Mouse (Mus musculus) kidney, postnatal 14 days (tissue): ENCODE data around the gene Prdx1.
"Not testable (repeated sequence)": the region's sequence is repeated elsewhere in the genome, so short reads cannot be mapped to it uniquely, and the experiment has no call there.

Experiments
- DNase-seq: peaks from one replicate; pipeline ENCODE4 v3.0.0; 2022; ENCODE audit warnings: mixed read lengths

Prdx1 gene

DNA sequence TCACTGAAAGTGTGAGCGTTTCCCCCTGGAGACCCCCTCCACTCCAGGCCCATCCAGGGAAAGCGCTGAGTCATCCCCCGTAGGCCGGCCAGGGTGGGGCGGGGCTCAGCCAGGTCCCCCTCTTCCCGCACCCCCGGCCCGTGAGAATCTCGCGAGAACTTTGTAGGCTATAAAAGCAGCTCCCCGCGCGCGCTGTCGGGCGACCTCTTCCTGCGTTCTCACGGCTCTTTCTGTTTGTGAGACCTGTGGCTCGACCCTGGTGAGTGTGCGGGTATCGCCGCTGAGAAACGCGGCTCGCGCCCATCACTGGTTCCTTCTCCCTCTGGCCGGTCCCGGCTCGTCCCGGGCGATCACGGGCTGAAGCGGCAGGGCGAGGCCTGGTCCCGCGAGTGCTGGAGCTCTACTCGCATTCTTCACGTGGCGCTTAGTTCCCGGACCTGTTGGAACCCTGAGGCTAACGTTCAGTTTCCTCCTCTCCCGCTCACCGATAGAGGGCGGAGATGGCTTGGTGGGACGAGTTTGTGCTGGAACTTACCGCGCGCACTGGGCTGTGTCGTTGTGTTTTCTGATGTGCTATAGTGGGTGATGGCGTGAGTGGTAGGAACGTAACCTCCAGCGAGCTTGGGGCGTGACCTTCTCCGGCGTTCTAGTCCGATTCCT lies at the start of gene Prdx1:
Gene Prdx1 (plus strand): TSS at position 143 of the 660 bp plus-strand sequence.
- peak; percentile 96 for DNase-seq

DNA sequence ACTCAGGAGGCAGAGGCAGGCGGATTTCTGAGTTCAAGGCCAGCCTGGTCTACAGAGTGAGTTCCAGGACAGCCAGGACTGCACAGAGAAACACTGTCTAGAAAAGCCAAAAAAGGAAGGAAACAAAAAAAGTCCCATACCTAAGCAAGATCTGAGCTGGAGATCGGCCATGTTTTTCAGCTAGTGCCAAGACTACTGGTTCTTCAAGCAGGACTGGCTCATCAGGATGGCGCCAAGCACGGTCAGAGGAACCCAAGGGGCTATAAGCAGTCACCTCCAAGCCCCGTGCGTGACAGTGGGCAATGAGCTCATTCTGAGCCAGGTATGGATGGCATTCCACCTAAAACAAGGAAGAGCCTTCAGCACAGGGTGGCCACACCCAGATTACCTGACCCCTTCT lies 46.5 kb upstream of the Prdx1 start:
- no peak for DNase-seq

DNA sequence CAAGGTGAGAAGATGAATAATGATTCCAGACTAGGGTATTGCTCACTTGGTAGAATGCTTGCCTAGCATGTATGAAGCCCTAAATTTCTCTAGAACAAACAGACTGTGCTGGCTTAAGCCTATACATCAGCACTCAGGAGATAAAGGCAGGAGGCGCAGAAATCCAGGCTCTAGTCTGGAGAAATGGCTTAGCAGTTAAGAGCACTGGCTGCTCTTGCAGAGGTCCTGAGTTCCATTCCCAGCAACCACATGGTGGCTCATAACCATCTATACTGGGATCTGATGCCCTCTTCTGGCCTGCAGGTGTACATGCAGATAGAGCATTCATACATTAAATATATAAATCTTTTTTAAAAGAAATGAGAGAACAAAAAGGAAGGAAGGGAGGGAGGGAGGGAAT lies 43.3 kb upstream of the Prdx1 start:
- DNase-seq: no peak

DNA sequence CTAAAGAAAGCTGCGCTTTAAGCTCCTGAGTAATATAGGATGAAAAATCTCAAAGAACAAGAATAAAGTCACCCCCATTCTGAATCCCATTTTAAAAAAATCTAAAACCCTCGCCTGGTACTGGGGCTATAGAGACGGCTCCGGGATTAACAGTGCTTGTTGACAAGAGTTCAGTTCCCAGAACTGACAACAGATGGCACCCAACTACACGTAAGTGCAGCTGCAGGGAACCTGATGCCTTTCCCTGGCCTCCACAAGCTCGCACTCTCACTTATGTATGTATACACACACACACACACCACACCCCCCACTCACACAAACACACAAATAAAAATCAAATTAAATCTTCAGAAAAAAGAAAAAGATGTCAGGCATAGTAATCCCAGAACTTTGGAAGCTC lies 41.0 kb upstream of the Prdx1 start:
- DNase-seq: peak; percentile 51

DNA sequence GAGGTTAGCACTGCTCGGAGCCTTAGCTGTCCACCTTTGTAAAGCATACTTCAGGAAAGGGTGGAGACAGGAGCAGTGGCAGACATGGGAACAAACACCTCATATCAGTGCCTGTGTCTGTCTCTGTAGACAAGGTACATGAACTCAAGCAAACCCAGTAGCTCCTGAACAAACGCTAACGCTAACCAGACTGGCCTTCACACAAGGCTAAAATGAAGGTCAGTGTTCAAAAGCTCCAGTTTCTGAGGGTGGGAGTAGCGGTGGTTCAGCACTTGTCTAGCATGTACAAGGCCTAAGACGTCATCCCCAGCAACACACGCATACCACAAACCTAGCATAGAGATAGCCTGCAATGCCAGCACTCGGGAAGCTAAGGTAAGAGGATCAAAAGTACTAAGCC lies 39.7 kb upstream of the Prdx1 start:
- DNase-seq: no peak

DNA sequence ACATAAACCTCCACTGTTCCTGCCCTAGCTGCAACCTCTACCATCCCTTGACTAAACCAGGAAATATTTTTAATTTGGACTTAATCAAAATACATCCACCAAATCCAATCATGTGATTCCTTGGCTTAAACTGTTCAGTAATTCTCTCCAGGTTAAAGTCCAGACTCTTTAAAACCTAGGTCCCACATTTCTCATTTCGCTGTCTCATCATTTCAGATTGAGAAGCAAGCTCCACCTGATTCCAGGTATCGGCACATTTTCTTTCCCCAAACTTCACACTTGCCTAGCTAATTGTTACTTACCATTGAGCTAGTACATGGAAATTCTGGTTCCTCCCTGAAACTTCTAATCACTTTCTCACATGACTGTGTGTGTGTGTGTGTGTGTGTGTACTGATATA lies 35.9 kb upstream of the Prdx1 start:
- DNase-seq: peak; percentile 29

DNA sequence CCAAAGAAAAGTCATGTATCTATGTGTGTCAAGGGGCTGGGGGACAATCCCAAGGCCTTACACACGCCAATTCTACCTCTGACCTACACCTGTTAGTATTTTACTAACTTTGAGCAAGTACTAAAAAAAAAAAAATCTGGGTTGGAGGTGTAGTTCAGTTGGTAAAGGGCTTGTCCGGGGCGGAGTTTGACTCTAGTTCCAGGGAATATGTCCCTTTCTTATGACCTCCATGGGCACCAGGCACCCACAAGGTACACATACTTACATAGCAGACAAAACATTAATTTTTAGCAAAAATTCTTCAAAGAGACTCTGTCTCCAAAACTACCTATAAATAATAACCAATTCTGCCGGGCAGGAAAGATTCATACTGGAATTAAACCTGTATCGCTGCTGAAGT lies 35.0 kb upstream of the Prdx1 start:
- DNase-seq: no peak

DNA sequence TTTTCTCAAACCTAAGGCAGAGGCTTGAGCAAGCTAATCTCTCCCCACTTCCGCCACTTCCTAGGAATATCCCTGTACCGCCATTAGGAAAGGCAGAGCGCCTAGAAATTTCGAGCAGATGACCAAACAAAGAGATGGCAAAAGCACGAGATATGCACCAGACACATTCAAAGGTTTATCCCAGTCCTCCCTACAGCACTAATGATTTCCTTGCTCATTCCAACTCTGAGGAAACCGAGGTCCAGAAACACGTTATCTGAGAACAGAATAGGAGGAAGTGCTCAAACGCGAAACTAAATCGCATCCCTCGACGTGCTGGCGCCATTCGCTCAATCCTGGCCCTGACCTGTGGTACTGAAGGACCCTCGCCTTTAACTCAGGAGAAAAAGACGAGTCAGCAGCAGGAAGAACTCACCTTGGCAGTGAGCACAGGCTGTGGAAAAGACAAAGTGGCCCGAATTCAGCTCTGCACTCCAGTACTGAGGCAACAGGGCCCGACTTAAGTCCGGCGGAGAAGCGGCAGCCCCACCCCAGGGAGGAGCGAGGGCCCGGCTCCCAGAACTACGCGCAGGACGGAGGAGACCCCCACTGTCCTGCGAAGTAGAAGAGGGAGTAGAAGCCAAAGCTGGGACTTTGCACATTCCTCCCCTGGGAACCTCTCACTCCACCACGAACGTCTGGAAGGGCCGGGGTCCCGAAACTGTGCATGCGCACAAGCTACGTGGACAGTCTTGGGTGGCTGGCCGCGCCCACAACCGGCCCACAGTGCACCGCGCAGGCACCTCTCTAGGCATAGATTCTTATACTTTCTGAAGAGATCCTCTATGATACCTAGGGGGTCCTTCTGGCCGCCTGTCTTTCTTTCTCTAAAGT lies 34.2 kb upstream of the Prdx1 start, which contains the start of gene Akr1a1:
Gene Akr1a1 (minus strand): TSS at position 757 of the 873 bp plus-strand sequence.
- DNase-seq: peak; percentile 96

DNA sequence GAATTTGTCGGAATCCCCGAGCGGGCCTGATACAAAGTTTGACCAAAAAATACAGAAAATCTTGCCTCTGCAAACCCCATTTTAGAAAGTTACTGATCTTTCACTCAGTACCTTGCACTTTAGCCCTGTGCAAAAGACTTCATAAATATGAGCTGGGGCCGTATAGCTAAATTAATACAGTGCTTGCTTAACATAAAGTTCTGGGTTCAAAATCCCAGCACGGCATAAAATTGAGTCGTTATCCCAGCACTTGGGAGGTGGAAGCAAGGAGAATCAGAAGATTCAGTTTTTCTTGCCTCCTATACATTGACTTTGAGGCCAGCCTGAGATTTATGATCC lies 33.6 kb upstream of the Prdx1 start:
- no peak for DNase-seq

DNA sequence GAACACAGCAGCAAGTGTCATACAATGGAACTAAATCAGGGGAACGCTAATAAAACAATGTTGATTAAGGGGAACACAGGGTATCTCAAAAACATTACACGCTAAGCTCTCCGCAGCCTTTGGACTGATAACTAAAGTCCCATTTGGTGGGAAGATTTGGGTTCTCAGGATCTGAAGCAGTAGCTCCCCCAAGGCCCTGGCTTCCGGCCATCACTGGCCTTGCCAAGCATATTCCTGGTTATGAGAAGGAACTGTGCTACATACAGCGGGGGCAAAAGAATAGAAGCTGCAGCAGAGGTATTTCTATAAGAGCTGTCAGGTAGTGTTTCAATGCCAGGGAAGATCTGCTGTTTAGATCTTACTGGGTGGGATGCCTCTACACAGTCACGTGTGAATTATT lies 32.1 kb upstream of the Prdx1 start:
- DNase-seq: peak; percentile 42

DNA sequence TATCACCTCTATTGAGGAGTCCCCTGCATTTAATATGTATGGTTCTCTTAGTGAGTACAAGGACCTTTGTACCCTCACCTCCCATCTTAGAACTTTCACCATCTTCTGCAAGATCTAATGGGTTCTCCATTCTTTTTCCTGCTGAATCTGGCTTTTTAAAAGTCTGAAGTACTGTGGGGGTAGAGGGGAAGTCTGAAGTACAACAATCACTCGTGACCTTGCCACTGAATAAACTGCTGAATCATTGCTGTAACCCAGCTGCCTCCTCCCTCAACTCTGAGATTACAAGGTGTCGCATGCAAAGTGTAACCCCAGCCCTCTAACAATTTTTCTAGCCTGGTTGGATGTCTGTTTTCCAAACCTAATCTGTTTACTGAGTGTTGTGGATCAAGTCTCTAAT lies 30.2 kb upstream of the Prdx1 start:
- peak; percentile 55 for DNase-seq

DNA sequence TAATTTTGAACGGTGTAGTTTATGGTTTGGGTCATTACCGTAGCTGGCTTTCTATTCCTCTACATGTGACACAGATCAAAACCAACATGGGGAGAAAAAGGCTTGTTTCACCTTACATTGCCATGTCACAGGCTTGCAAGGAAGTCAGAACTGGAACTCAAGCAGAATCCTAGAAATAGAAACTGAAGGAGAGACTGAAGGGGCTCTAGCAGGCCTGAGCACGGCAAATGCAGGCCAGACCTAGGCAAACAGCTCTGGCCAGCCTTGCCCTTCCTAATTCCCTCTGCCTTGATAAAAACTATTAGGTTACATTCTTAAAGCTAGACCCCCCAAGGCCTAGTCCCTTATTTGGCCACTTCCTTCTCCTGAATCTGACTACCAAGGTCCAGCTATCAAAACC lies 29.7 kb upstream of the Prdx1 start:
- no peak for DNase-seq

DNA sequence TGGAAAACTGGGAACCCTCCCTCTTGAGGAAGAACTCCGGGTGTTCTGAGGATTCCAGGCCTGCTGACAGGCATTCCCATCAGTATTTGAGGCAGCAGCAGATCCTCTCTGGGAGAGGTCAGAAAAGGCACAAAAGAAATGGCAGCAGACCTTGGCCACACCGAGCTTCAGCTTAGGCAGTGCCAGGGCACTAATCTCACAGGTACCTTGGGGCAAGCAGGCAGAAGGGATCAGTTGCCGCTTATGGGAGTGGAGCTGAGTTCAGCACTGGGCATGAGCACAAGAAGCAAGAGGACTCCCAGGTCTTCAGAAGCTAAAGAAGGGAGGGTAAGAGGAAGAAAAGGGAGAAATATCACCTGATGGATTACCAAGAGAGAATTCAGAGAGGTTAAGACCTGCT lies 27.4 kb upstream of the Prdx1 start:
- DNase-seq: no peak

DNA sequence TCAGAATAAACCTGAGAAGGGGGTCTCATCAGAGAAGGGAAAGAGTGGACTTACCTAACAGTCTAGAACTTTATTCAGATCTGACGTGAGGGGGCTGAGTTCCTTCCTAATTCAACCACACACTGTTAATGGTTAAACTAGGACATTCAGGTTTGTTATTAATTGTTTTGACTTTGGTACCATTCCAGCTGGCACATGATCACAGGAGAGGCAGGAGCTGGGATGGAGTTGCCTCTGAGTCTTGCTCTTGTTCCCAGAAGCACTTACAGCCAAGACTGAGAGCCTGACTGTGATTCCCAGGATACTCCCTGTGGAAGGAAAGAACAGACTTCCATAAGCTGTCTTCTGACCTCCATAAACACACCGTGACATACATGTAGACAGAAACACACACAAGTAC lies 25.9 kb upstream of the Prdx1 start:
- peak; percentile 89 for DNase-seq

DNA sequence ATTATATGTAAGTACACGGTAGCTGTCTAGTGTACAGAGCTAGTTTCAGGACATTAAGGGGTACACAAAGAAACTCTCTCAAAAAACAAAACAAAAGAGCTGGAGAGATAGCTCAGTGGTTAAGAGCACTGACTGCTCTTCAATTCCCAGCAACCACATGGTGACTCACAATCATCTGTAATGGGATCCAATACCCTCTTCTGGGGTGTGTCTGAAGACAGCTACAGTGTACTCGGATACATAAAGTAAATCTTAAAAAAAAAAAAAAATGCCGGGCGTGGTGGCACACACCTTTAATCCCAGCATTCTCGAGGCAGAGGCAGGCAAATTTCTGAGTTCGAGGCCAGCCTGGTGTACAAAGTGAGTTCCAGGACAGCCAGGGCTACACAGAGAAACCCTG lies 25.4 kb upstream of the Prdx1 start:
- DNase-seq: not testable (repeated sequence)

DNA sequence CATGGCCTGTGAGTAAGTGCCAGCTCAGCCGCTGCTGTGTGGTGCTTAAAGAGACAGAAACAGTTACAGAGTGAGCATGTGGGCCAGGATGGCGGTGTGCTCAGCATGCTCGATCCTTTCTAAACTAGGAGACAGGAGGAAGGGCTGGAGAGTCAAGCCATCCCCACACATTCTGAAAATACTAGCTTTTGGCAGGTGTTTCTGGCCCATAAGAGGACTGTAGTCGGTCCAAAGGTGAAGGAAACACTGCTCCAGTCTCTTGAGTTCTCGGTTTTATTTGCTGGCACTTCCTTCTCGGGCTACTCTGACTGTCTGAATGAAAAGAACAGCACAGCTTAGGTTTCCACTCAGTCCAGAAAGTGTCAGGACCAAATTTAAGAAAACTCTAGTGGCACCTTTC lies 24.5 kb upstream of the Prdx1 start:
- peak; percentile 41 for DNase-seq

DNA sequence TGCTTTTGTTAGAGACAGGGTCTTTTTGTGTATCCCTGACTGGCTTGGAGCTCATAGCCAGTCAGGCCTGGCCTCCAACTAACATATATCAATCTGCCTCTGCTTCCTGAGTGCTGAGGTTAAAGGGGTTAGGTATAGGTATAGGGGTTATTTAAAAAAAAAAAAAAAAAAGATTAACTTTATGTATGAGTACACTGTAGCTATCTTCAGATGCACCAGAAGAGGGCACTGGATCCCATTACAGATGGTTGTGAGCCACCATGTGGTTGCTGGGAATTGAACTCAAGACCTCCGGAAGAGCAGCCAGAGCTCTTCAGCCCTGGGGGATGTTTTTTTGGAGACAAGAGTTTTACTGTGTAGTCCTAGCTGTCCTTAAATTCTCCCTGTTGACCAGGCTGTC lies 23.3 kb upstream of the Prdx1 start:
- no peak for DNase-seq

DNA sequence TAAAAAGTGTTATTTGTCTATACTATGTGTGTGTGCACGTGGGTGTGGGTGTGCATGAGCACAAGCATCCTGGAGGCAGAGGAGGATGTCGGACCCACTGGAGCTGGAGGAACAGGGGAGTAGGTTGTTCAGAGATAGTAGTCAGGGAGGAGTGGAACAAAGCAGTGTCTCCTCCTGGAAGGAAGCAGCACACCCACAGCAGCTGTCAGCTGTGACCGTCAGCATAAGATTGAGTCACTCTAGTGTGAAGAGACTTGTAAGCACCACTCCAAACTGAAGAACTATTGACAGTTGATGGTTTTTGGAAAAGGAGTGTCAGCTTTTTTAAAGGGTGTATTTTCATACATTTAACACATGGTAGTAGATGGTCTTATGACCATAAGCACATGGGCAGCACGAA lies 18.7 kb upstream of the Prdx1 start:
- no peak for DNase-seq

DNA sequence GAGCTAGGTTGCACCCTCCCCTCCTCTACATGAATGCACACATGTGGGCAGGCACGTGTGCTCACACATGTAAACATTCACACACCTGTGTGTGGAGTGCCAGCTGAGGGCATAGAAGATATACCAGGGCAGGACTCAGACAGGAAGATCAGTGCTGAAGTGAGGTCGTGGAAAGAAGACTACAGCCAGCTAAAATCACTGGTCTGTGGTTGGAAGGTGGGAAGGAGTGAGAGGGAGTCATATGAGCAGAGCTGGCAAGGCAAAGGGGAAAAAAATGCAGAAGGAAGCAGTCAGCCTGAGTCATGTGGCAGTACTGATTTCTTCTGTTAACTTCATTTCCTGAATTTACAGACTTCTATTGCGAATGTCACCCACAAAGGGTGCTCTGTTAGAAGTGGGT lies 17.2 kb upstream of the Prdx1 start:
- DNase-seq: peak; percentile 28

DNA sequence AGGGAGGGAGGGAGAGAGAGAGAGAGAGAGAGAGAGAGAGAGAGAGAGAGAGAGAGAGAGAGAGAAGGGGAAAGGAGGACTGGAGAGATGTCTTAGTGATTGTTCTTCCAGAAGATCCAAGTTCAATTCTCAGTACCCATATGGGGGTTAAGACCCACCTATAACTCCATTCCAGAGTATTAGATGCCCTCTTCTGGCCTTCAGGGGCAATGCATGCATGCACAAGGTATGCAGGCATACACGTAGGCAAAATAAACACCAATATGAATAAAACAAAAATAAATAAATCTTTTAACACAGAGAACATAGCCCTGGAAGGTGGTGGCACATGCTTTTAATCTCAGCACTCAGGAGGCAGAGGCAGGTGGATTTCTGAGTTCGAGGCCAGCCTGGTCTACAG lies 16.1 kb upstream of the Prdx1 start:
- DNase-seq: peak; percentile 39

DNA sequence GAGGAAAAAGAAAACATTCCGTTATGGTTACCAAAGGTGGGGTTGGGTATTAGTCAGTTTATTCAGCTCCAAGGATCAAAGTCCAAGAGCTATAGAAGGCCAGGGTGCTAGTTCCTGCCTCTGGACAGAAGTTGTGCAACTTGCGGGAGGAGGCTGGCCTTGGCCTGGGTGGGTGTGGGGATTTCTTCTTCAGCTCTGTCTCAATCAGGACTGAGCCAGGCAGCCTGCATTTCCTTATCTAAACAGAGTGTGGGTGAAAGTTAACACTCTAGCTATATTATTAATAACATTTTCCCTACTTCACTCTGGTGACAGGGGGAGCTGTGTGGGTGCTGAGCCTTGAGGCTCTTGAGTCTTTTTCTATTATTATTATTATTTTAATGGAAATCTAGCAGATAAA lies 12.6 kb upstream of the Prdx1 start:
- DNase-seq: peak; percentile 65

DNA sequence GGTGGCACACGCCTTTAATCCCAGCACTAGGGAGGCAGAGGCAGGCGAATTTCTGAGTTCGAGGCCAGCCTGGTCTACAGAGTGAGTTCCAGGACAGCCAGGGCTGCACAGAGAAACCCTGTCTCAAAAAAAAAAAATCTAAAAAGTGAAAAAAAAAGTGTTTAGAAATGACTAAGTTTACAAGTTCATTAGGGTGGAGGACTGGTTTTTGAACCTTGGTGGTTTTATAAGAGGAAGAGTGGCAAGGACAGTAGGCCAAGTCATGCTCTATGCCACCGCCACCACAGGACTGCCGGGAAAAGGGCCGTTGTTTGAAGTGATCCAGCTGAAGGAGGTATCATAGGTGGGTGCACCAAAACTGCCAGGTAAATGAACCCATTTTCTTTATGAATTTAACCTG lies 10.6 kb upstream of the Prdx1 start:
- DNase-seq: not testable (repeated sequence)

DNA sequence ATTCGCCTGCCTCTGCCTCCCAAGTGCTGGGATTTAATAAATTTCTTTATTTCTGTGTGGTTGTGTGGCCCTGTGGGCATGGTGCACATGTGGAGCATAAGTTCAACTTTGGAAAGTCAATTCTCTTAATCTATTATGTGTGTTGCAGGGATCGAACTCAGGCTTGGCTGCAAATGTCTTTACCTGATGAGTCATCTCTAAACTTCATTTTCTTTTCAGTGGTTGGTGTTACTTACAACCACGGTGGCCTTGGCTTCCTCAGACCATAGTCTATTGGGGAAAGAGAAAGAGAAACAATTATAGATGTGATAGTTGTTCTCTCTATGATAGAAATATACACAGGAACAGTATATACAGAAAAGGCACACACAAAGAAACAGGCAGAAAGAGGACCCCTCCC lies 9.3 kb upstream of the Prdx1 start:
- DNase-seq: no peak

DNA sequence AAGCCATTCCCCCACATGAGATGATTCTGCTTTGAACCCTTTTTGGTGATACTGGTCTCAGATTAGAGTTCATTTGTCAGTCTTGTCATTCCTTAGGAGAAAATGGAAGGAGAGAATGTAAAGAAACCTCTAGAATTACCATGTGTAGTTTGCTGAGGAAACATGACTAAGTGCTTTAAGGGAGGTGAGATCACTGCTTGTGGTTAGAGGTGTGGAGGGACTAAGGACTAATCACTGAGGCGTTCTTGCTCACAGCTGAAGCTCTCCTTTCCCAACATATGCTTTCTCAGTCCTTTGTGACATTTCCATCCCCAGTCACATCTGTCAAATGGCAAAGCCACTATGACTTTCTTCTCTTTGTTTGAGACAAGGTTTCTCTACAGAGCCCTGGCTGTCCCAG lies 7.5 kb upstream of the Prdx1 start:
- DNase-seq: no peak

DNA sequence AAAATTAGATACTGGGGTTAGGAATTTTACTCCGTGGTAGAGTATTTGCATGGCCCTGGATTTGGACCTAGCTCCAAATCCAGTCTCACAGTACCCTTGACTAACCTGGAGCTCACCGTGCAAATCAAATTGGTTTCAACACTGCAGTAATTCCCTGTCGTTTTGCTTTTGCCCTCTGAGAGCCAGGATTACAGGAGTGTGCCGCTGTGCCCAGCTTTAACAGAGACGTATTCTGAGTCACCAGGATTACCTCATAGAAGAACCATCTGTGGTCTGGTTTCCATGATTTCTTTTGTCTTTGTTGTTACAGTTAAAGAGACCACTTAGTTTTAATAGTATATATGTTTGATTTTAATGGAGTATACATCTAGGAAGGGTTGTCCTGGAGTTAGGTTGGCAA lies 6.2 kb upstream of the Prdx1 start:
- DNase-seq: no peak
